Mouse (Mus musculus) liver, postnatal 0 days (tissue): ENCODE measurements around the gene Coro2b. TPM values are rescaled to one million over a fixed set of nuclear protein-coding genes. Genes with fewer than 3 reads are reported as not detected.

Experiments
- ATAC-seq: fragments of 200-750 bp; cut with Nextera tagmentation; 2 replicates; pipeline ENCODE4 v1.8.0; 2017; ENCODE audit warnings: mild to moderate bottlenecking, moderate library complexity
- DNase-seq: peaks from one replicate; pipeline ENCODE4 v3.0.0-alpha.2; 2016
- H3K27ac ChIP-seq: fragments of 300-500 bp; sonication (generic); 2 replicates; pipeline ENCODE4 v1.5.1; 2014; ENCODE audit warnings: antibody characterized with exemption, moderate library complexity, mild to moderate bottlenecking, low read depth
- H3K27me3 ChIP-seq: fragments of 300-500 bp; sonication (generic); 2 replicates; pipeline ENCODE4 v1.6.1; 2014; ENCODE audit warnings: low read length, control low read depth, mixed read lengths; ENCODE audit not compliant: insufficient read depth
- H3K36me3 ChIP-seq: fragments of 300-500 bp; sonication (generic); replicated peaks from 2 replicates; pipeline ENCODE4 v1.6.1; 2014; ENCODE audit warnings: mild to moderate bottlenecking, control low read depth, low read length, moderate library complexity, mixed read lengths; ENCODE audit not compliant: insufficient read depth
- H3K4me1 ChIP-seq: fragments of 300-500 bp; sonication (generic); 2 replicates; pipeline ENCODE4 v1.6.1; 2014; ENCODE audit warnings: antibody characterized with exemption, mild to moderate bottlenecking, control low read depth; ENCODE audit not compliant: insufficient read depth
- H3K4me2 ChIP-seq: fragments of 300-500 bp; sonication (generic); 2 replicates; pipeline ENCODE4 v1.6.1; 2014; ENCODE audit warnings: low read depth, mild to moderate bottlenecking, low read length, moderate library complexity, mixed read lengths
- H3K4me3 ChIP-seq: fragments of 300-500 bp; sonication (generic); 2 replicates; pipeline ENCODE4 v1.5.1; 2014; ENCODE audit warnings: low read depth, low read length
- H3K9ac ChIP-seq: fragments of 300-500 bp; sonication (generic); replicated peaks from 2 replicates; pipeline ENCODE4 v1.6.1; 2014; ENCODE audit warnings: mild to moderate bottlenecking, moderate library complexity
- H3K9me3 ChIP-seq: fragments of 300-500 bp; sonication (generic); 2 replicates; pipeline ENCODE4 v1.6.1; 2016; ENCODE audit warnings: mild to moderate bottlenecking, control low read depth, low read length, mixed read lengths
- CTCF ChIP-seq: sonication (generic); IDR thresholded peaks from 2 replicates; pipeline ENCODE4 v1.5.1; 2016; ENCODE audit warnings: antibody characterized with exemption, low read depth
- EP300 ChIP-seq: IDR thresholded peaks from 2 replicates; pipeline ENCODE4 v1.6.1; 2016; ENCODE audit warnings: antibody characterized with exemption, low read depth, mild to moderate bottlenecking
- WGBS: fragments of 180-500 bp; shearing (Covaris S2); extraction: QIAGEN DNeasy Blood & Tissue Kit; methylation state at CpG from one replicate; pipeline ENCODE4 v1.1.7; 2014; ENCODE audit not compliant: insufficient replicate concordance; 5-methylcytosine and 5-hydroxymethylcytosine counted together
- polyA plus RNA-seq: library from polyadenylated mRNA; unstranded; fragments of >200 nt; fragmentation: Nextera tagmentation; extraction: Ambion mirVana; gene quantifications from 2 replicates; pipeline ENCODE4 v1.2.1, GENCODE M21; 2015

Coro2b gene
- polyA plus RNA-seq, 1 experiment from 2014 or later = 0.87 TPM

DNA sequence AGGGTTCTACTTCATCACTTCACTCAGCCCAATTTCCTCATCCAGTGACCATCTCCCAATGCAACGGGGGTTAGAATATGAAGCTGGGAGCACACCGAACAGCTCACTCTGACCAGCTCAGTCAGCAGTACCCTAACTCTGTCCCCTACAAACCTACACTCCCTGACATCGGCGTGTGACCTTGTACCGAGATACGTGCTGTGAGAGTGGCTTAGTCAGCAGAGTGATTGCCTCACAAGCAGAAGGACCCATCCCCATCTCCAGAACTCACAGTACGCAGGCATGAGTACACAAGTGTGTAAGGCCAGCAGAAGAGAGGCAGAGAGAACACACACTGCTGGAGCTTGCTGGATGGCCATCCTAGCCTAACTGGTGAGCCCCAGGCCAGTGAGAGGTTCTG lies 21.7 kb downstream of the Coro2b start:
- Histone ChIP-seq H3K4me1 (peaks cover 2% of the 10 kb centered on the region; the same call in 1 of the 2 replicates), H3K27ac (no peak overlapping the region), H3K27me3 (no peaks in the 10 kb centered on the region), H3K9me3 (no peaks in the 10 kb centered on the region), H3K9ac (no peak overlapping the region), H3K4me2 (no peak overlapping the region), H3K36me3 (no peaks in the 10 kb centered on the region), H3K4me3 (no peak overlapping the region)
- no peak for DNase-seq
- no peak for TF ChIP-seq EP300
- no peak for TF ChIP-seq CTCF
- 65% methylated on average over 7 of the region's 7 CpGs for whole genome bisulfite sequencing
- ATAC-seq = no peak

DNA sequence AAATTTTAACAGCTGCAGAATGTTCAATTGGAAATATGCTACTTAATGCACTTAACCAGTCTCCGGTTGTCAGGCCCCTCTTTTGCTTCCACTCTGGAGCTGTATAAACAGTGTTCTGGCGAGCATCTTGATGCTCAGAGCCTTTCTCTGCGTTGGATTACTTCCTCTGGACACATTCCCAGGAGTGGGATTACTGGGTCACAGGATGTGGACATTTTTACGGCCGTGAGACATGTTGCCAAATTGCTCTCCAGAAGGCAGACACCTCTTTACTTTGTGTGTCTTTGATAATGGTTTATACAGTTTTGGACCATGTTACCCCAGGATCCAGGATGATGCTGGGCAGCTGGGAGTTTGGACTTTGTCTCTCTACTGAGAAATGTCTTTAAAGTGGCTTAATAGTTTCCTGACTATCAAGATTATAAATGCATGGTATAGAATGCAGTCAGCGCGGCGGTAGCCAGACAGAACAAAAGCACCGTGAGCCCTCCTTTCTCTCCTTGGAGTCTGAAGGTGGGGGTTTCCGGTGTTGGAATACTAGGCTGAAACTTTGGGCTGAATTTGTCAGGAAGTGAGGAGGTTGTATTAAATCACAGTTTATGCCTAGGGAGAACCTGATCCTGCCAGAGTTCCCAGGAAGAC lies 23.2 kb downstream of the Coro2b start:
- no peak overlapping the region; the same call in 1 of the 2 replicates for H3K27ac ChIP-seq
- WGBS = 67% methylated on average over 10 of the region's 10 CpGs
- DNase-seq = no peak
- no peaks in the 10 kb centered on the region for H3K27me3 ChIP-seq
- H3K9ac ChIP-seq = no peak overlapping the region
- TF ChIP-seq CTCF (no peak), EP300 (no peak)
- no peak for ATAC-seq
- peaks cover 3% of the 10 kb centered on the region; the same call in 1 of the 2 replicates for H3K4me1 ChIP-seq
- H3K9me3 ChIP-seq = no peaks in the 10 kb centered on the region
- no peaks in the 10 kb centered on the region for H3K36me3 ChIP-seq
- H3K4me3 ChIP-seq = no peak overlapping the region
- no peak overlapping the region for H3K4me2 ChIP-seq

DNA sequence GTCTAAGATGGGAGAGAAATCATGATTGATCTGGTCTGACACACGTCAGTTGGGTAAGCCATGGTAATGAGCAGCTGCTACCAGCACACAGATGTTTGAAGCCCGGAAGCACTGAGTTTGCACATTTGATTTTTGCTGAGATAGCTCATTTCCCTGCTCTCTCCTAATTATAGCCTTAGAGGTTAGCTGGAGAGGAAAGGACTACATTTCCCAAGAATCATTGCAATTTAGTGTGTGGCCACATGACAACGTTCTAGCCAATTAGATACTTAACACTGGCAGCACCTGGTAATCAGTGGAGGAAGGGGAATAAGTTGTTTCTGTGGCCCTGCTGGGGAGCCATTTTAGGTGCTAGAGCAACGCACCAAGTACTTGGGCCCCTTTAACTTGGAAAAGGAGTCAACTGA lies 26.3 kb downstream of the Coro2b start:
- ATAC-seq = peak; percentile 81
- Histone ChIP-seq H3K9ac (no peak overlapping the region), H3K4me2 (no peak overlapping the region), H3K9me3 (no peaks in the 10 kb centered on the region), H3K27me3 (no peaks in the 10 kb centered on the region), H3K4me3 (no peak overlapping the region), H3K36me3 (no peaks in the 10 kb centered on the region), H3K27ac (no peak overlapping the region), H3K4me1 (peaks cover 3% of the 10 kb centered on the region; the same call in 1 of the 2 replicates)
- TF ChIP-seq CTCF (no peak), EP300 (no peak)
- WGBS = 33% methylated on average over 4 of the region's 4 CpGs
- DNase-seq = no peak

DNA sequence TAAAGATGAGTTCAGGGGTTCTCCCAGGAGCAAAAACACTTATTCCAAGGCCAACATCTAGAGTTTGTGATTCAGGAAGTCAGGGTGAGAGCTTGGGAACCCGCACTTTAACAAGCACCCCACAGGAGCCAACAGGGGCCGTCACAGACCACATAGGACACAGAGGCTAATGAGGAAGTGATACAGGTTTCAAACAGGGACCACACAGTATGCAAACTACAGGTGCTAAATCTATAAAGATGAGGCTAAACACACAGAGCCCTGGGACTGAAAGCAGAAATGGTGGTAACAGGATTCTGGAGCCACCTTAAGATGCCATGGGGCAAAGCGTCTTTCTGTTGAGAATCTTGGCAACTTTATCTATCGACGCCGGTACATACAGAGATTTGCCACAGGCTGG lies 27.2 kb downstream of the Coro2b start:
- no peak for DNase-seq
- no peak overlapping the region for H3K4me2 ChIP-seq

DNA sequence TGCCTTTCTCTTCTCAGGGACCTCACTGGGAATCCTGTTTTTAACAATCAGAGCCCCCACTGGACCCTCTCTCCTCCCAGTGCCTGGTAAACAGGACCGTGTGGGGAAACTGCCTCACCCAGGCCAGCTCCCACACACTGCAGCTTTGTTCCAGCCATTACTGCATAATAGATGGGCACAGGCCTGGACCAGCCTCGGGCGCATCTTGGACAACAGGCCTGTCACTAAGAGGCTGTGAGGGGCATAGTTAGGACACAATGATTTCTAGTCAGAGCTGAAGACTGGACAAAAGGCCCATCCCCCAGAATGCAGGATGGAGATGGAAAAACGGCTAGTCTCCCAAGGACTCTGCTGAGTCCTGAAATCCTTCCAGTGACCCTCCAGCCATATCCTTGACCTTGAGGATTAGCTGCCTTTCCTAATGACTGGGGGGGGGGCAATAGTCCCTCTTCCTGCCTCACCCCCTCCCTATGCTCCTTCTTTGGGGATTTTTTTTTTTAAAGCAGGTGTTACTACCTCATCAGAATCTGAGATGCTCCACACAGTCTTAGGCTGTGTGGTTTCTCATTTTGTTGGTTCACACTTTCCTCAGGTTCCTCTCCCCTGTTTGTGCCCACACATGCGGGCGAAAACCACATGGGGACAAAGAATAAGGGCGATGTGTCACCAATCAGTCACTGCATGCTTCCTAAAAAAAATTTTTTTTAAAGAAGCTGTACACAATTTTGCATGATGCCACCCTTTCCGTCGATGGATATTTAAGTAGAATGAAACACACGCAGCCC lies 27.9 kb downstream of the Coro2b start:
- Histone ChIP-seq H3K4me1 (peaks cover 3% of the 10 kb centered on the region; the same call in 1 of the 2 replicates), H3K4me3 (no peak overlapping the region), H3K4me2 (no peak overlapping the region), H3K27me3 (no peaks in the 10 kb centered on the region), H3K9me3 (no peaks in the 10 kb centered on the region), H3K9ac (no peak overlapping the region), H3K36me3 (no peaks in the 10 kb centered on the region), H3K27ac (no peak overlapping the region)
- WGBS = 66% methylated on average over 10 of the region's 10 CpGs
- no peak for TF ChIP-seq EP300
- no peak for TF ChIP-seq CTCF
- no peak for DNase-seq
- ATAC-seq = no peak

More for the DNA sequence above, 27.2 kb downstream of the Coro2b start:
- no peaks in the 10 kb centered on the region for H3K27me3 ChIP-seq
- H3K4me3 ChIP-seq = no peak overlapping the region
- H3K4me1 ChIP-seq = peaks cover 3% of the 10 kb centered on the region; the same call in 1 of the 2 replicates
- TF ChIP-seq EP300 = no peak
- no peak for TF ChIP-seq CTCF
- no peaks in the 10 kb centered on the region for H3K36me3 ChIP-seq
- whole genome bisulfite sequencing = 71% methylated on average over 6 of the region's 6 CpGs
- no peak overlapping the region for H3K27ac ChIP-seq
- no peaks in the 10 kb centered on the region for H3K9me3 ChIP-seq
- no peak overlapping the region for H3K9ac ChIP-seq
- ATAC-seq = no peak

DNA sequence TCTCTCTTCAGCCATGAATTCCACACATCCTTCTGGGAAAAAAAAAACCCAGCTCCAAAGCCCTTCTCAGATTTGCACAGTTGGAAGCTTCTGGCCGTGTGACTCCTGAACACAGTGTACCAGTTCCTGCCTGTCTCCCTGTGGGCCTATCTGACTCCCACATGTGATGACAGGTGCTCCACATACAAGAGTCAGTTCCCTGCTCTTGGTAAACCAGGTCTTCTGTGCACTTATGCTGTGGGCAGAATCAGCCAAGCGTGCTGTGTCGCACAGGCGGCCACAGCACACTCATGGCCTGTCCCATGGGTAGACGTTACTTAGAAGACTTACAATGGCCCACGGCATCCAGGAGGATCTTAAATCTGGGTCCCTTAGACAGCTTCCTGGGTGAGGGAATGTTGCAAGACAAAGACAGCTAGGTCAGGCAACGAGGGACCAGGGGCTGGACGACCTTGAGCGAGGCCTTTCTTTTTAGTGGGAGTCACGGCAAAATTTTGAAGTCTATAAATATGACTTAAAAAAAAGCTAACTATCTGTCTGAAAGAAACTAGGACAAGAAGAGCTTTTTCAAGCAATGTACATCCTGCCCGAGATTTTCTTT lies 30.3 kb downstream of the Coro2b start:
- Histone ChIP-seq H3K36me3 (no peaks in the 10 kb centered on the region), H3K4me1 (peaks cover 3% of the 10 kb centered on the region; the same call in 1 of the 2 replicates), H3K4me2 (no peak overlapping the region), H3K9ac (no peak overlapping the region), H3K4me3 (no peak overlapping the region), H3K27ac (no peak overlapping the region), H3K27me3 (no peaks in the 10 kb centered on the region), H3K9me3 (no peaks in the 10 kb centered on the region)
- ATAC-seq (no peak), DNase-seq (no peak)
- 73% methylated on average over 11 of the region's 11 CpGs for WGBS
- no peak for TF ChIP-seq CTCF
